Mouse (Mus musculus) hindbrain, embryonic 11.5 days (tissue): Measurements from ENCODE around the gene Ptf1a. TPM values are rescaled to one million over a fixed set of nuclear protein-coding genes. Genes with fewer than 3 reads are reported as not detected.
A peak's percentile ranks its signal among the peaks of the same experiment; 100 is the strongest.

Experiments
- ATAC-seq: fragments of 200-750 bp; cut with Nextera tagmentation; 2 replicates; pipeline ENCODE4 v1.8.0; 2017; ENCODE audit warnings: mild to moderate bottlenecking, moderate TSS enrichment, moderate library complexity; ENCODE audit not compliant: low FRiP score
- DNase-seq: peaks from one replicate; pipeline ENCODE4 v3.0.0-alpha.2; 2015; ENCODE audit warnings: low spot score
- H3K27ac ChIP-seq: fragments of 300-500 bp; sonication (generic); 2 replicates; pipeline ENCODE4 v1.5.1; 2014; ENCODE audit warnings: mild to moderate bottlenecking, low read depth, low read length
- H3K27me3 ChIP-seq: fragments of 300-500 bp; sonication (generic); 2 replicates; pipeline ENCODE4 v1.6.1; 2014; ENCODE audit warnings: mild to moderate bottlenecking, low read length, moderate library complexity, mixed read lengths; ENCODE audit not compliant: control insufficient read depth, insufficient read depth
- H3K36me3 ChIP-seq: fragments of 300-500 bp; sonication (generic); 2 replicates; pipeline ENCODE4 v1.6.1; 2014; ENCODE audit warnings: mild to moderate bottlenecking, low read length, moderate library complexity, mixed read lengths; ENCODE audit not compliant: control insufficient read depth, insufficient read depth
- H3K4me1 ChIP-seq: fragments of 300-500 bp; sonication (generic); replicated peaks from 2 replicates; pipeline ENCODE4 v1.6.1; 2014; ENCODE audit warnings: low read length, mixed read lengths; ENCODE audit not compliant: control insufficient read depth, insufficient read depth
- H3K4me2 ChIP-seq: fragments of 300-500 bp; sonication (generic); replicated peaks from 2 replicates; pipeline ENCODE4 v1.6.1; 2014; ENCODE audit warnings: mild to moderate bottlenecking, low read depth, low read length
- H3K4me3 ChIP-seq: fragments of 300-500 bp; sonication (generic); 2 replicates; pipeline ENCODE4 v1.5.1; 2014; ENCODE audit warnings: low read depth, low read length
- H3K9ac ChIP-seq: fragments of 300-500 bp; sonication (generic); 2 replicates; pipeline ENCODE4 v1.6.1; 2014; ENCODE audit warnings: low read depth, low read length
- H3K9me3 ChIP-seq: fragments of 300-500 bp; sonication (generic); 2 replicates; pipeline ENCODE4 v1.6.1; 2016; ENCODE audit warnings: low read length; ENCODE audit not compliant: control insufficient read depth
- WGBS: fragments of 180-500 bp; shearing (Covaris S2); extraction: QIAGEN DNeasy Blood & Tissue Kit; methylation state at CpG from one replicate; pipeline ENCODE4 v1.1.7; 2014; 5-methylcytosine and 5-hydroxymethylcytosine counted together
- polyA plus RNA-seq: library from polyadenylated mRNA; unstranded; fragments of >200 nt; fragmentation: Nextera tagmentation; extraction: Ambion mirVana; gene quantifications from 2 replicates; pipeline ENCODE4 v1.2.1, GENCODE M21; 2014

Ptf1a gene
- polyA plus RNA-seq, 1 experiment from 2014 or later, result 15.5 TPM

DNA sequence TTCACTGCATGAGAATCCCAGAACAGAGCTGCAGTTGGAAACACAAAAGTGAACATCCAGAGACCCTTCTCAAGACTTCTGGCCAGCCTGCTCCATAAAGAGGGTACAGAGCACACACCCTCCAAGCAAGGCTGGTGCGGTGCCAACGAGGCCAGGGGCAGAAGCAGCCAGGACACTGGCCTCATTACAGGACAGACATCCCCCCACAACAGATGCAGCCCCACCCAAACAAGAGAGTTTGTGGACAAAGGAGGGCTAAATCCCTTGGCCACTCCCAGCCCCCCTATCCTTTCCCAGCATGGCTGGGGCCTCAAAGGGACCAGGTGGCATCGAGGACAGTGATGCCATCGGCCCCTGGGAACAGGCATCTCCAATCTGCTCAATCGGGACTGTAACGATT, 22.4 kb upstream of the Ptf1a start:
- DNase-seq (no peak), ATAC-seq (no peak)
- no peak overlapping the region for H3K4me3 ChIP-seq
- no peak overlapping the region for H3K4me2 ChIP-seq
- 74% methylated on average over 6 of the region's 6 CpGs for WGBS
- no peaks in the 10 kb centered on the region for H3K9me3 ChIP-seq
- H3K36me3 ChIP-seq, result no peaks in the 10 kb centered on the region
- H3K9ac ChIP-seq, result no peak overlapping the region
- no peak overlapping the region for H3K27ac ChIP-seq
- H3K27me3 ChIP-seq, result peaks cover 20% of the 10 kb centered on the region; the same call in 1 of the 2 replicates
- peaks cover 2% of the 10 kb centered on the region; the same call in 1 of the 2 replicates for H3K4me1 ChIP-seq

- no peak overlapping the region for H3K27ac ChIP-seq
- ATAC-seq (no peak), DNase-seq (peak; percentile 80)
- WGBS, result 5% methylated on average over 10 of the region's 10 CpGs
- H3K36me3 ChIP-seq, result no peaks in the 10 kb centered on the region
- no peak overlapping the region for H3K4me2 ChIP-seq
- H3K9me3 ChIP-seq, result no peaks in the 10 kb centered on the region
- H3K27me3 ChIP-seq, result peaks cover 64% of the 10 kb centered on the region
- no peak overlapping the region for H3K9ac ChIP-seq
- H3K4me3 ChIP-seq, result no peak overlapping the region
- H3K4me1 ChIP-seq, result peaks cover 12% of the 10 kb centered on the region
Observed at GRCm38 (mm10) chr2:19429031-19429430, 16.4 kb upstream of the Ptf1a start.

DNA sequence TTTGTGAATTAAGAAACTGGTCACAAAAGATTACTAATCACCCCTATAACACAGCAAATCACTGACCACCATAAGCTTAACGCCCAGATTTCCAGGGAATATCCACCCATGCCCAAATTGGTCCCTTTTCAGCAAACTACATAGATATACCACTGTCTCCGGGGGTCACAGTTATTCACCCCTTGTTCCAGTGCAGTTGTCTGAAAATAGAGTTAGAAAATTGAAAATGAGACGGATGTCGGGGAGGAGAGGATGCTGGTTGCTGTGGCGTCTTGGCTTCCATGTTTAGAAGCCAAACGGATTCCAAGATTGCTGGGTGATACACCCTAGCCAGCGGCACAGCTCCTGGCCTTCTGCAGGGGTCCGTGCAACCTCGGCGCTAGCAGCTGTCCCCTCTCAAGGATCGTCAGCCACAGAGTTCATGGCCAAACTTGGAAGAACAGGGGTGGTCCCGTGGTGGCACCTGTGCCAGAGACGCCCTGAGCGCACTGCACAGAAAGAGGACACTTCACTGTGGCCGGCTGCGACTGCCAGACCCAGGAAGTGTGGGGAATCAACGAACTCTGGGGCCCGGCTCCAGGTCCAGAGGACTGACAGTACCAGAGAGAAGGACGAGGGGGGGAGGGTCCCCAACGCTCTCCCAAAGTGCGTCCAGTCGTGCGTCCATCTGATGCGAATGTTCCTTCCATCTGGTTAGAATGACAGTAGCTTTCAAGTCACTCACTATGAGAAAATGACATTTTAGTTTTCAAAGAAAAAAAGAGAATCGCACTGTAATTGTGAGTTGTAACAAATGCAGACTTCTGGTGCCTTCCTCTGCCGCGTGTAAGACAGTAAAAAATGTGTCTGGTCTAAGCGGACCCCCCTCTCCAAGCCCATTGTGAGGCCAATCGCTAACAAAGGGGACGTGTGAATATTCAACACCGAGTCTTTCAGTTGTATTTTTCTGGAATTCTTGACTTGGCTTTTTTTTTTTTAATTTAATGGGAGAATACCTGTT, 15.5 kb upstream of the Ptf1a start:
- Histone ChIP-seq H3K27ac (no peak overlapping the region), H3K4me3 (no peak overlapping the region), H3K36me3 (no peaks in the 10 kb centered on the region), H3K4me2 (peak overlapping the region; percentile 32; the same call in 1 of the 2 replicates), H3K9ac (no peak overlapping the region), H3K4me1 (peaks cover 12% of the 10 kb centered on the region), H3K27me3 (peaks cover 71% of the 10 kb centered on the region), H3K9me3 (no peaks in the 10 kb centered on the region)
- 3% methylated on average over 31 of the region's 31 CpGs for WGBS
- DNase-seq (peak; percentile 52), ATAC-seq (0 out of 2 replicates have a peak, but pooled peaks have one; percentile 40)

GRCm38 (mm10) chr2:19430746-19431145, 14.7 kb upstream of the Ptf1a start:
- Histone ChIP-seq H3K9me3 (no peaks in the 10 kb centered on the region), H3K9ac (no peak overlapping the region), H3K4me1 (peaks cover 12% of the 10 kb centered on the region), H3K27ac (no peak overlapping the region), H3K4me3 (peak overlapping the region; percentile 24), H3K4me2 (peak overlapping the region; percentile 44), H3K27me3 (peaks cover 76% of the 10 kb centered on the region), H3K36me3 (no peaks in the 10 kb centered on the region)
- ATAC-seq, result peak; percentile 73
- peak; percentile 69 for DNase-seq
- under 1% methylated on average over 33 of the region's 33 CpGs for WGBS

- no peak overlapping the region for H3K9ac ChIP-seq
- H3K4me2 ChIP-seq, result peak overlapping the region; percentile 44
- no peaks in the 10 kb centered on the region for H3K9me3 ChIP-seq
- H3K4me1 ChIP-seq, result peaks cover 12% of the 10 kb centered on the region
- peak overlapping the region; percentile 24 for H3K4me3 ChIP-seq
- H3K36me3 ChIP-seq, result no peaks in the 10 kb centered on the region
- DNase-seq (peak; percentile 74), ATAC-seq (peak; percentile 77)
- under 1% methylated on average over 18 of the region's 18 CpGs for WGBS
- H3K27ac ChIP-seq, result no peak overlapping the region
- H3K27me3 ChIP-seq, result peaks cover 79% of the 10 kb centered on the region
Observed at GRCm38 (mm10) chr2:19431186-19431585, 14.3 kb upstream of the Ptf1a start.

DNA sequence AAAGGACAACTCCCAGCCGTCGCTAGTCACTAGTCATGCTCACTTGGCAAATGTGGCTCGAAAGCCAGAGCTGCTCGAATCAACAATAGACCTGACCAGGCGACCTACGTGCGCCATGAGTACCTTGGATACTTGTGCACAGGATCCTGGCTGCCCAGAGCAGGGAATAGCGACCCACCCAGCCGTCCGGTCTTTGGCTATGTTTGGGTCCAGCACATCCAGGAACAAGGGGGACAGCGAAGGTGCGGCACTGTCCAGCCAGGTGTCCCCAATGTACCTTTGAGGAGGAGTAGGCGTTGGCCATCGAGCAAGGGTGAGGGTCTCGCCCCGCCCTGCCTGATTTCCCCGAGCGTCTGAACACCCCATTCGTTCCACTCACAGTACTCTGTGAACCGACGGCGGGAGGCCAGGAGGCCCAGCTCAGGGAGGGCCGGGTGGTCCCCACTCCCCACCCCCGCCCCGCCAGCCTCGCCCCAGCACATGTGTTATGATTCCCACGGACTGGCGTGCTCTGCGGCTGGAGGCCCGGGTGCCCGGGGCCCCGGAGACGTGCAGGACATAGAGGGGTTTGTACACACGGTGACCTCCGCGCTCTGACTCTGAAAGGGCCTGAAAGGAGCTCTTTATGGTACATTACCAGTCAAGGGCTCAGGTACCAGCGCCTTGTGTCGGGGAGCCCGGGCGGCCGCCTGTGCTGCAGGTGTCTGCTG, 13.7 kb upstream of the Ptf1a start:
- Histone ChIP-seq H3K9me3 (no peaks in the 10 kb centered on the region), H3K36me3 (no peaks in the 10 kb centered on the region), H3K4me2 (peak overlapping the region; percentile 44), H3K9ac (no peak overlapping the region), H3K4me3 (0 out of 2 replicates have a peak overlapping the region, but pooled peaks have one; percentile 24), H3K27me3 (peaks cover 73% of the 10 kb centered on the region), H3K4me1 (peaks cover 12% of the 10 kb centered on the region), H3K27ac (no peak overlapping the region)
- ATAC-seq (peak; percentile 79), DNase-seq (peak; percentile 58)
- 2% methylated on average over 41 of the region's 41 CpGs for WGBS

DNA sequence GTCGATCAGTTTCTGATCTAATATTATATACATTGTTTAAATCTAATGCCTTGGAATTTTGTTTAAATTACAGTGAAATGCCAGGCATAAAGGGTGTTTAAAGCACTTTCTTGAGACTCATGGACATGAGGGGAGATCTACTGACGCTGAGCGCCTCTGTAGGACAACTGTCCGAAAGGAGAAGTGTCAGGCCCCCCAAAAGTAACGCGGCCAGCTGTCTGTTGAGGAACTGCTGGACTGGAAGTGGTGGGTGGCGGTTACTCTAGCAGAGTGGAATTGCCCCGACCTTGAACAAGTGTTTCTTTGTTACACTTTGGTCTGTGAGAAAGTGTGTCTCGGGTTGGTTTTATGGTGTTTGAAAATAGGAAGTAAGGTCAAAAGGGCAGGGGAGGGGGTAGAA, 1.1 kb upstream of the Ptf1a start:
- Histone ChIP-seq H3K27ac (no peak overlapping the region), H3K27me3 (peaks cover 83% of the 10 kb centered on the region), H3K4me2 (no peak overlapping the region), H3K4me3 (no peak overlapping the region), H3K36me3 (no peaks in the 10 kb centered on the region), H3K9me3 (no peaks in the 10 kb centered on the region), H3K9ac (no peak overlapping the region), H3K4me1 (peaks cover 5% of the 10 kb centered on the region)
- 2% methylated on average over 9 of the region's 9 CpGs for WGBS
- ATAC-seq (no peak), DNase-seq (no peak)

DNA sequence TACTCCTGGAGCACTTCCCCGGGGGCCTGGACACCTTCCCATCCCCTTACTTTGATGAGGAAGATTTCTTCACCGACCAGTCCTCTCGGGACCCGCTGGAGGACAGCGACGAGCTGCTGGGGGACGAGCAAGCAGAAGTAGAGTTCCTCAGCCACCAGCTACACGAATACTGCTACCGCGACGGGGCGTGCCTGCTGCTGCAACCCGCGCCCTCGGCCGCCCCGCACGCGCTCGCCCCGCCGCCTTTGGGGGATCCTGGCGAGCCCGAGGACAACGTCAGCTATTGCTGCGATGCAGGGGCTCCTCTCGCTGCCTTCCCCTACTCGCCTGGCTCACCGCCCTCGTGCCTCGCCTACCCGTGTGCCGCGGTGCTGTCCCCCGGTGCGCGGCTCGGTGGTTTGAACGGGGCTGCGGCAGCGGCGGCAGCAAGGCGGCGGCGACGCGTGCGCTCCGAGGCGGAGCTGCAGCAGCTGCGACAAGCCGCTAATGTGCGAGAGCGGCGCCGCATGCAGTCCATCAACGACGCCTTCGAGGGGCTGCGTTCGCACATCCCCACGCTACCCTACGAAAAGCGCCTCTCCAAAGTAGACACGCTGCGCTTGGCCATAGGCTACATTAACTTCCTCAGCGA, 523 bp downstream of the Ptf1a start:
- Histone ChIP-seq H3K36me3 (no peaks in the 10 kb centered on the region), H3K9me3 (no peaks in the 10 kb centered on the region), H3K4me3 (peak overlapping the region; percentile 45), H3K27me3 (peaks cover 90% of the 10 kb centered on the region), H3K4me1 (peaks cover 5% of the 10 kb centered on the region), H3K9ac (peak overlapping the region; percentile 45), H3K27ac (no peak overlapping the region), H3K4me2 (peak overlapping the region; percentile 49)
- WGBS, result 0% methylated on average over 65 of the region's 67 CpGs
- DNase-seq, result peak; percentile 61
- peak; percentile 6 for ATAC-seq
